Mouse (Mus musculus): ENCODE data around the gene Onecut3.

Onecut3 gene

GRCm38 (mm10) chr10:80494732-80495131 lies at the start of gene Onecut3:
Gene Onecut3 (plus strand): TSS chr10:80494835.
- no peak for DNase-seq (ENCODE audit: low read depth)

- DNase-seq (ENCODE audit: low read depth), result no peak
Measured at GRCm38 (mm10) chr10:80445052-80445451, 49.6 kb upstream of the Onecut3 start.

GRCm38 (mm10) chr10:80445898-80446601 lies 48.6 kb upstream of the Onecut3 start:
- DNase-seq (ENCODE audit: low read depth), result no peak

GRCm38 (mm10) chr10:80450599-80450998 lies 44.0 kb upstream of the Onecut3 start:
- no peak for DNase-seq (ENCODE audit: low read depth)

- no peak for DNase-seq (ENCODE audit: low read depth)
Measured at GRCm38 (mm10) chr10:80453601-80454000, 41.0 kb upstream of the Onecut3 start.

GRCm38 (mm10) chr10:80454781-80455180 lies 39.9 kb upstream of the Onecut3 start:
- DNase-seq (ENCODE audit: low read depth), result no peak

- no peak for DNase-seq (ENCODE audit: low read depth)
Measured at GRCm38 (mm10) chr10:80455697-80456096, 38.9 kb upstream of the Onecut3 start.

GRCm38 (mm10) chr10:80459236-80459635 lies 35.4 kb upstream of the Onecut3 start:
- no peak for DNase-seq (ENCODE audit: low read depth)

GRCm38 (mm10) chr10:80459671-80460070 lies 35.0 kb upstream of the Onecut3 start:
- no peak for DNase-seq (ENCODE audit: low read depth)

- no peak for DNase-seq (ENCODE audit: low read depth)
Measured at GRCm38 (mm10) chr10:80460324-80460723, 34.3 kb upstream of the Onecut3 start.

- DNase-seq (ENCODE audit: low read depth), result no peak
Measured at GRCm38 (mm10) chr10:80461346-80461745, 33.3 kb upstream of the Onecut3 start.

GRCm38 (mm10) chr10:80464381-80465035 lies 30.1 kb upstream of the Onecut3 start:
- no peak for DNase-seq (ENCODE audit: low read depth)

GRCm38 (mm10) chr10:80465066-80465465 lies 29.6 kb upstream of the Onecut3 start:
- no peak for DNase-seq (ENCODE audit: low read depth)

- DNase-seq (ENCODE audit: low read depth), result peak; percentile 53
Measured at GRCm38 (mm10) chr10:80475290-80475959, 19.2 kb upstream of the Onecut3 start.

GRCm38 (mm10) chr10:80478531-80478930 lies 16.1 kb upstream of the Onecut3 start:
- no peak for DNase-seq (ENCODE audit: low read depth)

GRCm38 (mm10) chr10:80481002-80481401 lies 13.6 kb upstream of the Onecut3 start:
- DNase-seq (ENCODE audit: low read depth), result peak; percentile 79

- no peak for DNase-seq (ENCODE audit: low read depth)
Measured at GRCm38 (mm10) chr10:80486862-80487379, 7.7 kb upstream of the Onecut3 start.

- no peak for DNase-seq (ENCODE audit: low read depth)
Measured at GRCm38 (mm10) chr10:80490051-80490450, 4.6 kb upstream of the Onecut3 start.

GRCm38 (mm10) chr10:80495901-80496300 lies 1.3 kb downstream of the Onecut3 start:
- no peak for DNase-seq (ENCODE audit: low read depth)

GRCm38 (mm10) chr10:80496421-80496820 lies 1.8 kb downstream of the Onecut3 start:
- DNase-seq (ENCODE audit: low read depth), result no peak

- no peak for DNase-seq (ENCODE audit: low read depth)
Measured at GRCm38 (mm10) chr10:80502291-80502690, 7.7 kb downstream of the Onecut3 start.

- DNase-seq (ENCODE audit: low read depth), result no peak
Measured at GRCm38 (mm10) chr10:80502819-80503314, 8.2 kb downstream of the Onecut3 start.

All from c-Kit-positive CD71-positive TER-119-negative erythroid progenitor cells, embryonic 14.5 days (primary cell).